Mouse (Mus musculus): ENCODE data around the gene Zfp473.
"Not testable (repeated sequence)": the region's sequence is repeated elsewhere in the genome, so short reads cannot be mapped to it uniquely, and the experiment has no call there.

The Zfp473 gene

DNA sequence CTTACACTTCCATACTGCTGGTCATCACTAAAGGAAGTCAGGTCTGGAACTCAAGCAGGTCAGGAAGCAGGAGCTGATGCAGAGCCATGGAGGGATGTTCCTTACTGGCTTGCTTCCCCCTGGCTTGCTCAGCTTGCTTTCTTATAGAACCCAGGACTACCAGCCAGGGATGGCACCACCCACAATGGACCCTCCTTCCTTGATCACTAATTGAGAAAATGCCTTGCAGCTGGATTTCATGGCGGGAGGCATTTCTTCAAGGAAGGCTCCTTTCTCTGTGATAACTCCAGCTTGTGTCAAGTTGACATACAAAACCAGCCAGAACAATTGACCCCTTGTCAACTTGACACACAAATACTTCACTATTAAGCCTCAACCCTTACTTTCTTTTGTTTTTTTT is at the start of gene Zfp473:
TSS of gene Zfp473 (minus strand) at position 101 of the 400 bp plus-strand sequence.
- DNase-seq: not testable (repeated sequence)

DNA sequence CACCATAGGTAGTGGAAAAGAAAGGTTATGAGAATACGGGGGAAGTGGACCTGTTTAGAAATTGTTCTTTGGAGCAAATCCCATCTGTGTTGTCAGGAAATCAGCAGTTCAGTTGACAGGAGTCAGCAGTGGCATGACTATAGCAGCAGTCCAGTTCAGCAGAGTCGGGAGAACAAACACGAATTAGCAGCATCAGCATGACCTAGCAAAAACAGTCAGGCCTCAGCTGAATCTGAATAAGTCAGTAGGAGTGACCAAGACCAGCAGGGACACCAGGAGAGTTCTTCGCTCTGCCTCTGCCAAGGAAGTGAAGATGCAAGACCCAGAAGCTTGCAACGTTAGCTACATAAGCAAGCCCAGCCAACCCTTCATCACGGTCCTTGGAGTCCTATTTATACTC is 41.9 kb upstream of the Zfp473 start:
- DNase-seq: no peak

- peak in 1 of 2 experiments; percentile 19 for DNase-seq
Measured at GRCm38 (mm10) chr7:44790066-44790465, 39.2 kb upstream of the Zfp473 start.

- DNase-seq: peak in 1 of 2 experiments; percentile 25
Measured at GRCm38 (mm10) chr7:44789531-44789930, 38.7 kb upstream of the Zfp473 start.

DNA sequence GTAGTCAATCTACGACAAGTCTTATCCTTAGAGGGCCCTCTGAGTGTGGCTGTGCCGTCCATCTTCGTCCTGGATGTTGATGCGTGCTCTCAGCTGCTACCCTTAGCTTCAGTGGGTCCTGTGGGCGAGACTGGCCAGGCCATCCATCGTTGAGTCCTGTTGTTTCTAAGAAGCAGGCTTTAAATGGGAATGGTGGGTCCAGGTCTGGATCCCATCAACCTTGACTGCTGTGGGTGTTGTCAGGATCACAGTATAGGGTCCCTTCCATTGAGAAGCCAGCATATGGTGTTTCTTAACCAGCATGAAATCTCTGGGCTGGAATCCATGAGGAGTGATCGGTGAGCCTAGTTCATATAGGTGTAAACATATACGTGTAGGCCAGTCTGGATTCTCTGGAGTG is 29.3 kb upstream of the Zfp473 start:
- DNase-seq: peak in 1 of 2 experiments; percentile 26

- no peak for DNase-seq
Measured at GRCm38 (mm10) chr7:44776849-44777498, 26.1 kb upstream of the Zfp473 start.

GRCm38 (mm10) chr7:44772591-44773204 is 21.8 kb upstream of the Zfp473 start:
- DNase-seq: no peak

DNA sequence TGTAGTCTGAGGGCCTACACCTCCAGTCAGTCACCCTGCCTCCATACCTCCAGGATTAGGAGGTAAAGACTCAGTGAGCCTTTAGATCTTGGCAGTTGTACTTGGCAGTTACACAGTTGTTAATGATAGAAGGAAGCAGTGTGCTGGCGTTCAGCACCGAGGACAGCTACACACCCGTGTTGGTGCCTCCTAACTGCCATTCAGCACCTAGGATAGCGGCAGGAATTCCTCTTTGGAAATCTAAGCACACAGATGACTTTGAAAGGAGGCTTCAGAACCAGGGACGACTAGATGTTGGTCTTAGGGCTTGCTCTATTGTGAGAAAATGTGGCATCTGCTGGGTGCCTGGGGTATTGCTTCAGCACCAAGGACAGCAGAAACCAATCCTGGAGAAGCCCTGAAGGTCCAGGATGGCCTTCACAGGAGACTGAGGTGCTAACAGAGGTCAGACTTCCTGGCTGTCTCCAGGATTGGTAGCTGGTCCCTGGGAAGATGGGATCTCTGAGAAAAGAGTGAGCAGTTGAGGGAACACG is 19.3 kb upstream of the Zfp473 start:
- peak; percentile 72 to 86 for DNase-seq

DNA sequence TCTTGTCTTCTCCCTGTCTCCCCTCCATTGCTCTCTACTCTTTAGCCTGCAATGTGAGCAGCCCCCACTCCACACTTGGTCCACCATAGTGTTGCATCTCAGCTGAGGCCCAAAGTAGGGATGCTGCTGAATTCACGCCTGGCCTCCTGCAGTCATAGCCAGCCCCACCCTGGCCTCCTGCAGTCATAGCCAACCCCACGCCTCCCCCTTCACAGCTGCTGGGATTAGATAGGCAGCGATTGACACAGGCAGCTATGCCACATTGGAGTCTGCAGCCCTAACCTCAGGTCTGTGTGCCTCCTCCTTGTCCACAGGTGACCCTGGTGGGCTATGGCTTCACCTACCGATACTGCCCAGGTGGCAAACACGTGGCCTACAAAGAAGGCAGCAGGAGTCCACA is 17.3 kb upstream of the Zfp473 start:
- DNase-seq: no peak

DNA sequence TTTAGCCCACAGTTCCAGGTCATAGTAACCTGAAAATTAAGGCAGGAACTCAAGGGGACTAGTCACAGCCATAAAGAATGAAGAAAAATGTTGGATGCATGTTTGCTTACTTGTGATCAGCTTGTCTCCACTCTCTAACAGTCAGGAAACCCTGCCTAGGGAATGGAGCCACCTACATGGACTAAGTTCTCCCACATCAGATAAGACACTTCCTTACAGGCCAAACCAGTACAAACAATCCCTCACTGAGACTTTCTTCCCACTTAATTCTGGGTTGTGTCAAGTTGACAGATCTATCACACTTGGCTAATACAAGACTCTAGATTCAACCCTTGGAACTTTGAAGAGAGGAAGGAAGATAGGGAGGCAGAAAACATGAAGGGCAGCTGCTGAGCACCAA is 9.5 kb upstream of the Zfp473 start:
- no peak for DNase-seq

DNA sequence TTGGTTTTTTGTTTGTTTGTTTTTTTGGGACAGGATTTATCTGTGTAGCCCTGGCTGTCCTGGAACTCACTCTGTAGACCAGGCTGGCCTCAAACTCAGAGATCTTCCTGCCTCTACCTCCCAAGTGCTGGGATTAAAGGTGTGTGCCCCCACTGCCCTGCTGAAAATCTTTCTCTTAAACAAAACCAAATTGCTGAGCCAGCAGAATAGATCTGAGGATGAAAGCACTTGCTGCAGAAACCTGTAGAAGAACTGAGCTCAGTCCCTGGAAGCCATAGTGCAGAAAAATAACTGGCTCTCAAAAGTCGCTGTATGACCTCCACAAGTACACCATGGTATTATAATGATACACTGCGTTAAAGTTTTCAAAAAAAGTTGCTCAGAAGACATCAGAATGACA is 6.3 kb upstream of the Zfp473 start:
- DNase-seq: no peak

- DNase-seq: peak; percentile 95 to 99
Measured at GRCm38 (mm10) chr7:44748101-44749044, 2.5 kb downstream of the Zfp473 start, which contains the start of gene Vrk3. Vrk3 (plus strand) TSS chr7:44748413.

DNA sequence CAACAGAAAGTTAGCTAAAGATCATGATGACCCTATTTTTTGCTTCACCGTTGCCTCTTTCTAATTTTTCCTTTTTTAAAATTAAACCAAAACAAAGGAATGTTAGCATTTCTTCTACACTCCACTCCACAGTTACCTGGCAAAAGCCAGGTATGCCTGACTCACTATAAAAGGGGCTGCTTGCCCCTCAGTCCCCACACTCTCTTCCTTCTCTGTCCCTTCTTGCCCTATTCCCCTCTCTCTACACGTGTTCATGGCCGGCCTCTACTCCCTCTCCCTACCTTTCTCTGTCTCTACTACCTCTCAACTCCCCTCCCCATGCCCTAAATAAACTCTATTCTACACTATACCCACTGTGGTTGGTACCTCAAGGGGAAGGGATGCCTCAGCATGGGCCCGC is 3.7 kb downstream of the Zfp473 start:
- no peak for DNase-seq

DNA sequence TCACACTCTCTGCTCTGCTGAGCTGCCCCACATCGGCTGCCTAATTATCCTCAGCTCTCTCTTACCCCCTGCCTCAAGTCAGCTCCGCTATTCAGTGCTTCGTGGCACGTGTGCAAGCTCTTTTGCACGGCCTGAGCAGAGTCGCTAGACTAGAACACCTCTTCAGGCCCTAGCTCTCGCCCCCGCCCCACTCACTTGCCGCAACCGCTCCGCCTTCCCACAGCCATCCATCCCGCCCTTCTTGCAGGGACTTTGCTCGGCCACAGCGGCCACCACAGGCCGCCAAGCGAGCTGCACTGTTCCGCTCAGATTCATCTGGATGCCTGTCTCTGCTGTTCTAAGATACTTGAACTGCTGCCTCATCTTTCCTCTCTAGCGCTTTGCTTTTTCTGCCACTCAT is 5.8 kb downstream of the Zfp473 start:
- peak; percentile 88 to 91 for DNase-seq

DNA sequence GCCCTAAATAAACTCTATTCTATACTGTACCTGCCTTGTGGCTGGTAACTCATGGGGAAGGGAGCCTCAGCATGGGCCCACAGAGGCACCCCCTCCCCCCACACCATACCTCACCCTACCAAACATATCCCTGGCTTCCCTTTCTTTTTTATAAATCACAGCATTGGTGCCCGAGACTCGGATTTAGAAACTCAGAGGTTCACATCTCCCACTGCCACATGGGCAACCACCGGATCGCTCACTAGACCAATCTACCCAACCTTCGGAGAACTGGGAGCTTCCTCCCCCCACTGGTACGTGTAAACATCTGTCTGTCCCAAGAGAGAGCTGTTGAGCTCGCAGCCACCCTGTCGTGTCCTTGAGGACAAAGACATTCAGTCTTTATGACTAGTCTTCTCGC is 6.6 kb downstream of the Zfp473 start:
- no peak for DNase-seq

DNA sequence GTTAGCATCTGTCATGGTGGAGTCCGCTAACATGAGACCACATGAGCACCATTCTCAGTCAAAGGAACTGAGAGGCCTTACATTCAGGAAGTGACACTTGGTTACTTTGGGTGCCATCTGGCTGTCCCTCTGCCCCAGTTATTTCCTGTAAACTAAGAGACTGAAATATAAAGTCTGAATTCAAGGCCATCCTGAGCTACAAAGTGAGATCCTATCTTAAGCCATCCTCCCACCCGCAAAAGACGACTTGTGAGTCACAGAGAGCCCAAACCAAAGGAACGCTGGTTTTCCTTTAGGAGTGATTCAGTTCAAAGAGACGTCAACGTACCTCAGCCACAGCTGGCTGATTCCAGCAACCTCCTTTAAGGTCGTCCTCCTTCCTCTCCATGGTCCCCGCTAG is 9.5 kb downstream of the Zfp473 start:
- no peak for DNase-seq

DNA sequence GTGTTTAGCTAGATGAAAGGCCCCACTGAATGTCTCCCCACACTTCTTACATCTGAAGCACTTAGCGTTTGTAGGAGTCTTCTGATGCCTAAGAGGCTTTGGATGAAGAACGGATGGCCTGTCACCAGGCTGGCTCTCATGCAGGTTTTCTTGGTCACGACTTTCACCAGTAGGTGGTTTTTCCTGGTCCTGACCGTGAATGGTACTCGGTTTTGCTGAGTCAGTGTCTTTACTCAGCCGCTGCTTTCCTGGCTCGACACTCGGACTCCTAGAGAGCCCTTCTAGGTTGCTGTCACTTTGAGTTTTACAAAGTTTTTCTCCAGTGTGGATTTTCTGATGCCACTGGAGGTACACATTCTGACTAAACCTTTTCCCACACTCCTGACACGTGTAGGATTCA is 17.1 kb downstream of the Zfp473 start:
- DNase-seq: no peak

- no peak for DNase-seq
Measured at GRCm38 (mm10) chr7:44728082-44728975, 22.5 kb downstream of the Zfp473 start.

GRCm38 (mm10) chr7:44727151-44727550 is 23.7 kb downstream of the Zfp473 start:
- DNase-seq: no peak

GRCm38 (mm10) chr7:44726343-44726742 is 24.5 kb downstream of the Zfp473 start:
- no peak for DNase-seq

GRCm38 (mm10) chr7:44724316-44724715 is 26.5 kb downstream of the Zfp473 start:
- DNase-seq: no peak

DNA sequence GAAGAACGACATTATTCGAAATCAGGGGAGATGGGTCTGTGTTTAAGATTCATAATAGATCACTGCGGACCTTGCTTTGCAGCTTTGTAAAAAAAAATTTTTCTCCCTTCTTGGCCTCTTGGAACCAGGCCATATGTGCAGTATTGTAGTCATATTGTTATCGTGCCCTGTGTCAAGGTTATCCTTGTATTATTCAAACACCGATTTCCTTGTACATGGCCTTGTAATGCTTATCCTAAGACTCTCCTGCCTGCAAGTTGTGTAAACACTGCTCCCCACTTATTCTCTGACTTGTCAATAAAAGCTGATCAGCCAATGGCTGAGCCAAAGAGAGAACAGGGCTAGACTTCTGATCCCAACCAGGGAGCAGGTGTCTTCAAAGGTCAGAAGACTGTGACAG is 28.8 kb downstream of the Zfp473 start:
- no peak for DNase-seq
